Mouse (Mus musculus): ENCODE results near the gene Fam151a. TPM values are rescaled to one million over a fixed set of nuclear protein-coding genes. Genes with fewer than 3 reads are reported as not detected.

Gene Fam151a
- polyA plus RNA-seq (2014; fragmentation: Illumina TruSeq; extraction: RNeasy Lipid Tissue Mini Kit (QIAGEN cat#74804); ENCODE audit: low read depth, low replicate concordance), result not detected

GRCm38 (mm10) chr4:106733636-106734035 lies at the start of gene Fam151a:
TSS of gene Fam151a (plus strand) at chr4:106733889.

GRCm38 (mm10) chr4:106730814-106731213 lies 2.9 kb upstream of the Fam151a start, which contains the start of gene Mroh7:
TSS of gene Mroh7 (minus strand) at chr4:106730925.

Other genes with a start within 250 kb of the Fam151a start
- gene Bsnd, start 241.6 kb upstream of the Fam151a start, polyA plus RNA-seq (2014; fragmentation: Illumina TruSeq; extraction: RNeasy Lipid Tissue Mini Kit (QIAGEN cat#74804); ENCODE audit: low read depth, low replicate concordance), result not detected
- 47.8 TPM for gene Dhcr24, start 172.9 kb upstream of the Fam151a start, polyA plus RNA-seq (2014; fragmentation: Illumina TruSeq; extraction: RNeasy Lipid Tissue Mini Kit (QIAGEN cat#74804); ENCODE audit: low read depth, low replicate concordance)
- gene Lexm, start 116.6 kb upstream of the Fam151a start, polyA plus RNA-seq (2014; fragmentation: Illumina TruSeq; extraction: RNeasy Lipid Tissue Mini Kit (QIAGEN cat#74804); ENCODE audit: low read depth, low replicate concordance), result not detected
- not detected for gene Ttc22, start 111.5 kb upstream of the Fam151a start, polyA plus RNA-seq (2014; fragmentation: Illumina TruSeq; extraction: RNeasy Lipid Tissue Mini Kit (QIAGEN cat#74804); ENCODE audit: low read depth, low replicate concordance)
- gene Pars2, start 82.8 kb upstream of the Fam151a start, polyA plus RNA-seq (2014; fragmentation: Illumina TruSeq; extraction: RNeasy Lipid Tissue Mini Kit (QIAGEN cat#74804); ENCODE audit: low read depth, low replicate concordance), result 0.58 TPM
- gene Ttc4, start 54.9 kb upstream of the Fam151a start, polyA plus RNA-seq (2014; fragmentation: Illumina TruSeq; extraction: RNeasy Lipid Tissue Mini Kit (QIAGEN cat#74804); ENCODE audit: low read depth, low replicate concordance), result 14.6 TPM
- not detected for gene Mroh7, start 3.0 kb upstream of the Fam151a start, polyA plus RNA-seq (2014; fragmentation: Illumina TruSeq; extraction: RNeasy Lipid Tissue Mini Kit (QIAGEN cat#74804); ENCODE audit: low read depth, low replicate concordance)
- 0.77 TPM for gene Acot11, start 71.1 kb downstream of the Fam151a start, polyA plus RNA-seq (2014; fragmentation: Illumina TruSeq; extraction: RNeasy Lipid Tissue Mini Kit (QIAGEN cat#74804); ENCODE audit: low read depth, low replicate concordance)
- 34.5 TPM for gene Ssbp3, start 176.8 kb downstream of the Fam151a start, polyA plus RNA-seq (2014; fragmentation: Illumina TruSeq; extraction: RNeasy Lipid Tissue Mini Kit (QIAGEN cat#74804); ENCODE audit: low read depth, low replicate concordance)

Measured in liver, adult 10 weeks (tissue).